Mouse (Mus musculus) G1E-ER4 (cell line): ENCODE measurements around the gene Neo1. TPM values are rescaled to one million over a fixed set of nuclear protein-coding genes. Genes with fewer than 3 reads are reported as not detected.

Experiments
- GATA1 ChIP-seq: IDR thresholded peaks from one replicate; pipeline ENCODE4 v1.8.0; 2012; ENCODE audit warnings: low read length, inconsistent platforms
- polyA plus RNA-seq: library from polyadenylated mRNA; stranded (reverse); fragments of >175 nt; gene quantifications from 2 replicates; pipeline ENCODE4 v1.2.3, GENCODE M21; 2012

The Neo1 gene
- polyA plus RNA-seq = not detected in 2 replicates

- TF ChIP-seq GATA1 = no peak
Observed at GRCm38 (mm10) chr9:59036159-59036731, at the start of gene Neo1. Gene Neo1 (minus strand): TSS chr9:59036441.

DNA sequence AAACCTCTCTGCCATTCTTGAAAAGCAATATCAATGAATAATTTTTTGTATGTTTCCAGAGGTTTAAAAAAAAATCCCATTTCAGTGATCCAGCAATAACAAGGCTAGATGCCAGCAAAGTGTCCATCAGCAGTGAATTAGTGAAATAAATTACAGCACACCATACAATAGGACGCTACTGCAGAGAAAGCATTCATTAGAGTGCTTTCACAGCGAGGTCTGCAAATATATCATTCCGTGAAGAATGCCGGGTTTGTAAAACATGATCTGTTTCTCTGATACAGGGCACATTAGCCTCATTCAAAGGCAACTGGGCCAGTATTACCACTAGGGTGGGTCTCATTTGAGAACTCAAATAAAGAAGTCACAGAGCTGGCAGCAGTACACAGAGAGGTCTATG lies 39.4 kb upstream of the Neo1 start:
- TF ChIP-seq GATA1 = no peak

- TF ChIP-seq GATA1 = no peak
Observed at GRCm38 (mm10) chr9:59073887-59074286, 37.6 kb upstream of the Neo1 start.

- TF ChIP-seq GATA1 = no peak
Observed at GRCm38 (mm10) chr9:59072076-59072777, 36.0 kb upstream of the Neo1 start.

DNA sequence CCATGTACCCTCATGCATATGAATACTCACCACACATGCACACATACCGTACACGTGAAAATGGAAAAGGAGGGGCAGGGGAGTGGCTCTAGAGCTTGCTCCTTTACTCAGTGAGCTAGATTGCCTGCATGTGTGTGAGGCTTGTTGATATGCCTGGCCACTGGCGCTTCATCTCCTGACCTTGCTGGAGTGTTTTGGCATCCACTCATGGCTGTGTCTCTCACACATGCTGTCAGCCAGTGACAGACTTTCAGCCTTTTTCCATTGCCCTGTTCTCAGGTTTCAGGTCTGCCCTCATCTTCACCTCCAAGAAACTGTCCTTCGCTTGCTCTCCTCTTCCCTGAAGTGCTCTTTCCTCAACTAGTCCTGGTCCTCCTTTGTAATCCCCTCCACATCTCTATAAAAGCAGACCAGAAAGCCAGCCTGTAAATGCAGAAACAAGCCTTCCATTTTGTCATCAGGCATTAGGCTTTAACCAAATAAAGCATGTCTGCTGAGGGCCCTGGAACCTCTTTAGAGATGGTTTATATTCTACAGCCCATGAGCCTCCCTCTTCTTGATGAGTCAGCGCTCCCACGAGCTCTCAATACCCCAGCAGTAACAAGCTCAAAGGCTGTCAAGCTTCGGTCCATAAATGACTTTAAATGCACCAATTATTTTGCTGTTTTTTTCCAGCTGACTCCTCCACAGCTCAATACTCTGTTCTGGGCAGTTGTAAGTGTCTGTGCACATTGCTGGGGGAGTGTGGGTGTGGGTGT lies 35.2 kb upstream of the Neo1 start:
- TF ChIP-seq GATA1 = no peak

DNA sequence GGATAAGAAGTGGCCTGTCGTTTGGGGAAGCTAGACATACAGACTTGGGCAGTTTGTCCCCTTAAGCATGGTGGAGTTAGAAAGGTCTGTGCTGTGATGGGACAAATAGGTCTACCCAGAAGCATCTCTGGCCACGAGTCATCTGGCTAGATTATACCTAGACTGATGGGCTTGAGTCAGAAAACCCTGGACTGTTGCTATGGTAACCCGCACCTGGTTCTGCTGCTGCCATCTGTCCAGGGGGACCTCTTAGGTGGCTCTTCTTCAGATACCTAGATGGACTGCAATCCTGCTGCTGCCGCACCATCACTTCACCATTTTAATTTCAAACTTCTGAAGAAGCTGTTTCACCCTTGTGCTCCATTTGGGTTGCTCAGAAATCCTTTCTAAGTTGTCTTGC lies 34.0 kb upstream of the Neo1 start:
- no peak for TF ChIP-seq GATA1

GRCm38 (mm10) chr9:59065616-59066301 lies 29.5 kb upstream of the Neo1 start:
- no peak for TF ChIP-seq GATA1

DNA sequence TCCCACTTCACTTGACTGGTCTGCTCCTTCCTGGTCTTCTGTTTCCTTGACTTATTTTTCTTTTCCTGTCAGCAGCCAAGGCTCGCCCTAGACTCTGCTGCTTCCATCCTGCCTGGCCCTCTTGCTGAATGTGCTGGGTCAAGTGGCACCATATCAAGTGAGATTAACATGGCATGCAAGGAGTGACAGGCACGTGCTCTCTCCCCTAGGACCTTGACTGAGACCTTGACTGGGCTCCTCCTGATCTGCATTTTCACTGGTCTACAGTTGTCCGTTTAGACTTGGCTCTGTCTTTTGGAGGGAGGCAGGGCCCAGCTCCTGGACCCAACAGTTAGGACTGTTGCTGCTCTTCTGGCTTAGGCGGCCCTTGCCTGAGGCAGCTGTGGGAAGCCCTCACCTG lies 26.2 kb upstream of the Neo1 start:
- TF ChIP-seq GATA1 = no peak

- TF ChIP-seq GATA1 = no peak
Observed at GRCm38 (mm10) chr9:59060026-59060605, 23.9 kb upstream of the Neo1 start.

DNA sequence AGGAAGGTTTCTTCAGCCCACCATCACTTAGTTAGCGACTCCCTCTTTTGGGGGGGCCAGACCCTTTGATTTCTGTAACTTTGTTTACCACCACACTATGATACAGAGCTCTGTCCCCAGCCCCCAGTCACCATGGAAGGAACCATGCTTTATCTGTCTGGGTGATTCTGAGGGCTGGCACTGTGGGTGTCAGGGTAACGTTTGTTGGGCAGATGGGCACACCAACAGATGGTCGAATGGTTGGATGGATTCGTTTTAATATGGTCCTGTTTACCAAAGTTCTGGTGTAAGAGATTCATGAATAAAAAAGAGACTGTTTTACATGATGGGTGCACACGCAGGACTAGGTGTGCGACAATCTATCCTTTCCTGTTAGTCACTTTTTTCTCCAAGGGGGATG lies 22.9 kb upstream of the Neo1 start:
- TF ChIP-seq GATA1 = no peak

DNA sequence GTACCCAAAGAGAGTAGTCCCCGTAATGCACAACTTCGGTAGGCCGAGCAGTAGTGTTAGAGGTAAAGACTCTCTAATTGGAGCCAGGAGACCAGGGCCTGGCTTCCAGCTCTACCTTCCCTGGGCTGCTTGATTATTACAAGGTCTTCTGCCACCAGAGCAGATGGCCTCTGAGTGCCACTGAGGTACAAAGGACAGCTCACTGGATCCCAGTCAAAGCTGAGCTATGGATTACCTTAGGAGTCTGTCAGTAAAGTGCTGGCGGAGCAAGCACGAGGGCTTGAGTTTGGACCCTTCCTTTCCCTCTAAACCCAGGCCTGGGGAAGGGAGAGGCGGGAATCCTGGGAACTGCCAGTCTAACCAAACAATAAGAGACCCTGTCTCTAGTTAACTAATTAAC lies 21.8 kb upstream of the Neo1 start:
- TF ChIP-seq GATA1 = no peak

DNA sequence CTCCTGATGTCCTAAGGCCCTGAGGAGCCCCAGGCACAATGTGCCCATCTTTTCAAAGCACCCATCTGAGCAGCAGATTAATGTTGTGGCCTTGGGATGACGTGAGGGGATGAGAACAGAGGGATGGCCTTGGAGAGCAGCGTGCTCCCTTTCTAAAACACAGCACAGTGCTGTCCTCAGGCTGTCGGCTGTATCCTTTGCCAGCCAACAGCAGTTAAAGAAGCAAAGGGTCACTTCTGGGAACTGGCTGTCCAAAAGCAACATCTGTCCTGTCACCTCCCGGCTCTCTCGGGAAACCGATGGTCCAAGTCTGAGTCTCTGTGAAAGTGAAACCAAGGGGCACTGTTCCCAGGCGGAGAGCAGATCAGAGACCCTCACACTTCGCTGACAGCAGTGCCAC lies 20.0 kb upstream of the Neo1 start:
- no peak for TF ChIP-seq GATA1

- no peak for TF ChIP-seq GATA1
Observed at GRCm38 (mm10) chr9:59041805-59042204, 5.6 kb upstream of the Neo1 start.

DNA sequence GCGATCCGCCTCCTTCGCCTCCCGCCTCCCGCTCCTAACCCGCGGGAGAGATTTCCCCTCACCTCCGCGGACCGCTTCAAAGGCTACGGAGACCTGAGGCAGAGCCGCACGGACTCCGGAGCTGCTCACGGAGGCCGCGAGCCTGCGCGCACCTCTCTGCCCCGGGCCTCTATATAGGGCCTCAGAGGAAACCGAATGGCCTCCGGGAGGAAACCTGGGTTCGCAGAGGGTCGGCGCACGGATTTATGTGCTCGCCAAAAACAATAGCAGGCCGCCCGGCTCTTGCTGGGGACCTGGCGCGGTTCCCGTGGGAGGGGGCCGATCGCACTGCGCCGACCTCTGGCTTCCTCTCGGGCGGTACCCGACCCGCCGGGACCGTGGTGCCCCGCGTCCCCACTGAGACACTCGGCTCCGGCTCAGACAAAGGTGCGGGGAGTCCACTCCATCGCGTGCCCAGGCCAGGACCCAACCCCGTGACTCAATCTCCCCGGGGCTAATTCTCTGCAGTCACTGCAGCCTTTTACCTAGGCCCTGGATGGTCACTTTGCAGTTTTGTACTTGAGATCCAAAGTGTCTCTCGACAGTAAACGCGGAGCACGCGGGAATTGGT lies 596 bp upstream of the Neo1 start:
- TF ChIP-seq GATA1 = no peak
